Mouse (Mus musculus): ENCODE results near the gene Esrrg.

DNA sequence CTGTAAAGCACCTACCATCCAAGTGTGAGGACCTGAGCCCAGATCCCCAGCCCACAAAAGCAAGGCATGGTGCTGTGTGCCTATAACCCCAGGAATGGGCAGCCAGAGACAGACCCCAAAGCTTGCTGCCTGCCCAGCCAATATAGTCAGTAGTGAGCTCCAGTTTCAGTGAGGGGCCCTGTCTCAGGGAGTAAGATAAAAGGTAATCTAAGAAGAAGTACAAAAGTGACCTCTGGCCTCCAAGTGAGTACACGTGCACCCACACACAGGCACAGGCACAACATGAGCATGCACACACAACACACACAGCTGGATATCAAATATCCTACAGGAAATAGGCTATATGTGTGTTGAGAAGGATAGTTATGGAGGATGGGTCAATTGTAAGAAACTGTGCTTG is 286.9 kb downstream of the Esrrg start:
- TF ChIP-seq CTCF (IDR thresholded peaks at IDR 0.05; ENCODE audit: insufficient read depth, low read depth, low read length) (no peak), POLR2A (IDR thresholded peaks at IDR 0.05; ENCODE audit: insufficient read depth, low read depth, low read length) (no peak)
